Mouse (Mus musculus) C2C12 (cell line): ENCODE results near the gene Mgll.

ENCODE experiments used
- CTCF ChIP-seq: IDR thresholded peaks from one replicate; pipeline ENCODE4 v1.5.1; 2011; ENCODE audit not compliant: control insufficient read depth, insufficient read depth, insufficient read length
- MYOG ChIP-seq: IDR thresholded peaks from one replicate; pipeline ENCODE4 v1.6.1; 2011; ENCODE audit not compliant: control insufficient read depth, insufficient read length; ENCODE audit errors: extremely low read depth

DNA sequence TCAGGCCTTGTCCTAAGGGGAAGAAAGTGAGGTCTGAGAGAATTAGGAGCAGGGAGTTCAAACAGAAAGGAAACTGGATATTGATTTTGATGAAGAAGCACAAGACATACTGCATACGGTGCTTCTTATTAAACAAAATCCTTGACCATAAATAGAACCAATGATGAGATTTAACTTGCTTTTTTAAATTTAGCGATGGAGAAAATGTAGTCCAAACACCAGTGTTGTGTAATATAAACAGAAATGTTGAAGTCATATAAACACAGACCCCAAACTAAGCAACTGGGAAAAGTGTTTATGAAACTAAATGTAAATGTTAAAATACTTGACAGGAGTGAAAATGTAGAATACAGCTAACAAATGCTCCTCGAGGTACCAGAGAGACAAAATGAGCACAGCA, 35.5 kb upstream of the Mgll start:
- no peak for TF ChIP-seq CTCF
- TF ChIP-seq MYOG = no peak
